8 mouse cellular contexts compared by ENCODE assay signal in the genomic region with DNA sequence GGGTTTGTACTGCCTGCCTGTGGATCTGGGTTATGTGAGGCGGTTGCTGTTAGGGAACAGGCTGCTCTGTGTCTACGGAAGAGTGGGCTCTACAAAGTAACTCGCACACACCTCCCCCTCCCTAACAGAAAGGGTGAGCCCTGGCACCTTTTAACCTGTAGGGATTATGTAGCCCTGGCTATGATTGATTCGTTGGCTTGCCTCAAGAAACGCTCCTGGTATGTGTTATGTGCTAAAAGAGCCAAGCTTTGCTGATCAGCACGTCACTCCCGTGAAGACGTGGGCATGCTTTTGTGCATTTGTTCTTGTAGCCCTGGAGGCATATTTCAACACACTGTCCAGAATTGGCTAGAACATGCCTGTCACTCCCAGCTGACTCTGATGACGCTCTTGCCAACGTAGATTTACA.
DNase-seq lines count a peak whose midpoint lies in the region; ATAC-seq and TF ChIP-seq lines count a peak whose summit lies in the region.

No protein-coding gene starts in this region.

- 50% methylated on average over 10 of the region's 10 CpGs for WGBS in forebrain, embryonic 15.5 days
- 75% methylated on average over 10 of the region's 10 CpGs for WGBS in forebrain, embryonic 11.5 days
- 51% methylated on average over 10 of the region's 10 CpGs for WGBS in lung, adult 2 months

- TF ChIP-seq CTCF in lung, adult 2 months (IDR thresholded peaks at IDR 0.05; ENCODE audit: insufficient read depth, low read length), result no peak

- no peaks in the 10 kb centered on the region for H3K9me3 ChIP-seq in forebrain, embryonic 15.5 days
- no peaks in the 10 kb centered on the region for H3K9me3 ChIP-seq in forebrain, embryonic 11.5 days (ENCODE audit: control insufficient read depth, low read length)

- DNase-seq in forebrain, embryonic 11.5 days (ENCODE audit: low spot score), result no peak
- DNase-seq in lung, adult 18-20 months, result peak; percentile 17 to 54
- no peak for DNase-seq in lung, adult 2 months
- DNase-seq in frontal cortex, postnatal 36 days (ENCODE audit: low spot score in 2 of 2), result peak; percentile 41 to 53
- peak; percentile 27 for DNase-seq in neural tube, embryonic 10.5 days (ENCODE audit: extremely low spot score, low spot score)
- no peak for DNase-seq in ovary, postnatal 14 days (ENCODE audit: low spot score)

- no peaks in the 10 kb centered on the region for H3K4me1 ChIP-seq in forebrain, embryonic 15.5 days
- no peaks in the 10 kb centered on the region for H3K4me1 ChIP-seq in forebrain, embryonic 11.5 days (replicated peaks; ENCODE audit: control insufficient read depth, insufficient read depth, low read length)
- peaks cover 2% of the 10 kb centered on the region for H3K4me1 ChIP-seq in lung, adult 2 months (ENCODE audit: control insufficient read depth, insufficient read depth, low read length)

- no peak for TF ChIP-seq POLR2A in lung, adult 2 months (IDR thresholded peaks at IDR 0.05; ENCODE audit: borderline replicate concordance, extremely low read depth, low read depth, low read length)

- peak; percentile 84 for ATAC-seq in forebrain, embryonic 15.5 days (replicated peaks)
- ATAC-seq in forebrain, embryonic 11.5 days (replicated peaks; ENCODE audit: low FRiP score), result no peak
- no peak for ATAC-seq in inflammation-experienced regulatory T-cells, adult 6 months

- H3K4me3 ChIP-seq in forebrain, embryonic 15.5 days, result no peak overlapping the region
- no peak overlapping the region for H3K4me3 ChIP-seq in forebrain, embryonic 11.5 days (ENCODE audit: low read depth, low read length)
- no peak overlapping the region for H3K4me3 ChIP-seq in lung, adult 2 months (replicated peaks; ENCODE audit: extremely low read depth, low read depth, low read length)

- no peak overlapping the region for H3K9ac ChIP-seq in forebrain, embryonic 15.5 days (replicated peaks)
- H3K9ac ChIP-seq in forebrain, embryonic 11.5 days (ENCODE audit: low read length), result no peak overlapping the region

- H3K4me2 ChIP-seq in forebrain, embryonic 15.5 days (replicated peaks), result no peak overlapping the region
- no peak overlapping the region for H3K4me2 ChIP-seq in forebrain, embryonic 11.5 days (ENCODE audit: low read depth, low read length, severe bottlenecking)

- H3K36me3 ChIP-seq in forebrain, embryonic 15.5 days, result no peaks in the 10 kb centered on the region
- H3K36me3 ChIP-seq in forebrain, embryonic 11.5 days (ENCODE audit: control insufficient read depth, insufficient read depth, low read length), result no peaks in the 10 kb centered on the region

- no peak overlapping the region for H3K27ac ChIP-seq in forebrain, embryonic 15.5 days (replicated peaks)
- H3K27ac ChIP-seq in forebrain, embryonic 11.5 days (ENCODE audit: low read depth, low read length), result no peak overlapping the region

- H3K27me3 ChIP-seq in forebrain, embryonic 15.5 days, result no peaks in the 10 kb centered on the region
- H3K27me3 ChIP-seq in forebrain, embryonic 11.5 days (ENCODE audit: control insufficient read depth, insufficient read depth, low read length), result no peaks in the 10 kb centered on the region

Comparison
In these comparisons a context has a peak if more than half of its experiments do, and no peak if none do; other contexts are left out.
1. DNase-seq: peak in lung, adult 18-20 months (2 of 2), frontal cortex, postnatal 36 days (2 of 2) and neural tube, embryonic 10.5 days (single experiment); none in forebrain, embryonic 11.5 days (single experiment), lung, adult 2 months (single experiment) and ovary, postnatal 14 days (single experiment).